Mouse (Mus musculus) brain, embryonic 14.5 days (tissue): ENCODE results near the gene Alkbh2.

ENCODE experiments used
- CTCF ChIP-seq: fragments of 200-500 bp; IDR thresholded peaks from 2 replicates; pipeline ENCODE4 v1.5.1; 2012; ENCODE audit warnings: inconsistent platforms, mild to moderate bottlenecking, moderate library complexity, borderline replicate concordance; ENCODE audit not compliant: insufficient read depth, insufficient read length; ENCODE audit errors: extremely low read depth
- POLR2A ChIP-seq: fragments of 200-500 bp; IDR thresholded peaks from 2 replicates; pipeline ENCODE4 v1.6.1; 2012; ENCODE audit warnings: mild to moderate bottlenecking, inconsistent platforms, borderline replicate concordance; ENCODE audit not compliant: poor library complexity, insufficient read depth, insufficient read length, severe bottlenecking; ENCODE audit errors: extremely low read depth

GRCm38 (mm10) chr5:114173877-114174581, 46.0 kb upstream of the Alkbh2 start:
- TF ChIP-seq CTCF (no peak), POLR2A (no peak)
